Mouse (Mus musculus) monocyte, adult 2 months (primary cell): Measurements from ENCODE around the gene Zfp987.
"Not testable (repeated sequence)": the region's sequence is repeated elsewhere in the genome, so short reads cannot be mapped to it uniquely, and the experiment has no call there.

Source experiments
- DNase-seq, 2 experiments: peaks; one replicate each; pipeline ENCODE4 v3.0.0; 2022; ENCODE audit warnings: low spot score in 2 of 2, low read depth in 1 of 2

Zfp987 gene

DNA sequence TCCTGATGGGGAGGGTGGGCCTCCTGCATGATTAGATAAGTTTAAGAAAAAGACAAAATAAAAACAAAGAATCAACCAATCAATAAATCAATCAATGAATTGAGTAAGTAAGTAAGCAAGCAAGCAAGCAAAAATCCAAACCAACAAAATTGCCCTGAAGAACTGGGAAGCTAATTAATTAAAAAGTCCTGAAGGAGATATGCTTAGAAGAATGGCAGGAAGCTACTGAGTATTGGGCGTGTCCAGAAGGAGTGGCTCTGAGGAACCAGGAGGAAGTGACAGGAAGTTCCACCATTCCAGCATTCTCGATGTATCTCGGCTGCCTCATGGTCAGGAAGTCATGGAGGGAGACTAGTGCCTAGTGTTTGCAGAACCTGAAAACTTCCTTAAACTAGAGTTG is at the start of gene Zfp987:
Zfp987 (plus strand) TSS at position 301 of the 400 bp plus-strand sequence.
- DNase-seq, result not testable (repeated sequence)

DNA sequence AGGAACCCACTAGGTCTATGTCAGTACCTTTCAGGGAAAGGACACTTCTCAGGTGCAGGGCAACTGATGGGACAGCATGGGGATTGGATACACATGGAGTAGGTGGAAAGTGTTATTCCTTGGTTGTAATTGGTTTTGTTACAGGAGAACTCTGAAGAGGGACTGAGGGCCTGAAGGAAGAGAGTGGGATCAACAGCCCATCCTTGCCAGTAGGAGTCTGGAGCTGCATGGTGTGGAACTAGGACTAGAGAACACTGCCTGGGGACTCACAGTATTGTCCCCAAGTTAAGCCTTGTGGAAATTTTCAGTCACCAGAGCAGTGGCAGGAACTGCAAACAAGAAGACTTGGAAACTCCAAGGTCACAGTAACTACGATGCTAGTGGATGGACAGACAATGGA is 44.6 kb upstream of the Zfp987 start:
- not testable (repeated sequence) for DNase-seq

DNA sequence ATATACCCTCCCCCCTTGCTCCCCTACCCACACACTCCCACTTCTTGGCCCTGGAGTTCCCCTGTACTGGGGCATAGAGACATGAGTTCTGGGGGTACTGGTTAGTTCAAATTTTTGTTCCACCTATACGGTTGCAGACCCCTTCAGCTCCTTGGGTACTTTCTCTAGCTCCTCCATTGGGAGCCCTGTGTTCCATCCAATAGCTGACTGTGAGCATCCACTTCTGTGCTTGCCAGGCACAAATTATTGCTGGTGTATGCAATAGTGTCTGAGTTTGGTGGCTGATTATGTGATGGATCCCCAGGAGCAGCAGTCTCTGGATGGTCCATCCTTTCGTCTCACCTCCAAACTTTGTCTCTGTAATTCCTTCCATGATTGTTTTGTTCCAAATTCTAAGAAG is 43.7 kb upstream of the Zfp987 start:
- DNase-seq, result not testable (repeated sequence)

DNA sequence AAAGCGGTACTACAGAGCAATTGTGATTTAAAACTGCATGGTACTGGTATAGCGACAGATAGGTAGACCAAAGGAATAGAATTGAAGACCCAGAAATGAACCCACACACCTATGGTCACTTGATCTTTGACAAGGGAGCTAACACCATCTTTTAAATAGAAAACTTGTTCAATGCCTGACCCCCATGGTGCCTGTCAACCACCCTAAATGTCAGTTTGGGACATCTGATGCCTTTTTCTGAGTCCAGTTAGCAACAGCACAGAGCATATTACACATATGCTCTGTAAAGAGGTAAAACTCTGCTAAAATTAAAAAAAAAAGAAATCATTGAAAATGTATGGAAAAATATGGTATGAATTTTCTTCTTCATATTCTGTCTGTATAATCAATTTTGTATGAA is 41.8 kb upstream of the Zfp987 start:
- DNase-seq, result no peak

DNA sequence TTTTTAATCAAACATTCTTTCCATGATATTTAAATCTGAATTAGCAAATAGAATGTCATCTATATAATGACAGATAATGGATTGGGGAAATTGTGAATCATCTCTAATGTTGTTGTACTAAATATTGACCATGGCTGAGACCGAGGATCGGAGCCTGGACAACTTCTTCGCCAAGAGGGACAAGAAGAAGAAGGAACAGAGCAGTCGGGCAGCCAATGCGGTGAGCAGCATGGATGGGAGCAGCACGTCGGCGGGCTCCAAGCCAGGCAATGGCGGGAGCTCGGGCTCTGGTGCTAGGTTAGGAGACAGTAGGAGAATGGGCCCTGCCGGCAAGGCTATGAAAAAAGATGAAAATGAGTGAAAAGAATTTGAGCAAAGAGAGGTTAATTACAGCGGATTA is 38.5 kb upstream of the Zfp987 start:
- not testable (repeated sequence) for DNase-seq

DNA sequence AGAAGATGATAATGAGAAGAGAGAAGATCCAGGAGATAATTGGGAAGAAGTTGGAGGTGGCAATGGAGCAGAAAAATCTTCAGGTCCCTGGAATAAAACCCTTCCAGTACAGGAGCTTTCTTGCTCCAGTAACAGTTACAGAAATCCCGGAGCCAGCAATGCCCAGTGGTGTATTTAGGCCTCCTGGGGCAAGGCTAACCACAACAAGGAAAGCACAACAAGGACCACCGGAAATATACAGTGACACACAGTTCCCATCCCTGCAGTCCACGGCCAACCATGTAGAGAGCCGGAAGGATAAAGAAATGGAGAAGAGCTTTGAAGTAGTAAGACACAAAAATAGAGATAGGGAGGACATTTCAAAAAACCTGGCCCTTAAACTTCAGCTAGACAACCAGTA is 38.0 kb upstream of the Zfp987 start:
- DNase-seq, result not testable (repeated sequence)

DNA sequence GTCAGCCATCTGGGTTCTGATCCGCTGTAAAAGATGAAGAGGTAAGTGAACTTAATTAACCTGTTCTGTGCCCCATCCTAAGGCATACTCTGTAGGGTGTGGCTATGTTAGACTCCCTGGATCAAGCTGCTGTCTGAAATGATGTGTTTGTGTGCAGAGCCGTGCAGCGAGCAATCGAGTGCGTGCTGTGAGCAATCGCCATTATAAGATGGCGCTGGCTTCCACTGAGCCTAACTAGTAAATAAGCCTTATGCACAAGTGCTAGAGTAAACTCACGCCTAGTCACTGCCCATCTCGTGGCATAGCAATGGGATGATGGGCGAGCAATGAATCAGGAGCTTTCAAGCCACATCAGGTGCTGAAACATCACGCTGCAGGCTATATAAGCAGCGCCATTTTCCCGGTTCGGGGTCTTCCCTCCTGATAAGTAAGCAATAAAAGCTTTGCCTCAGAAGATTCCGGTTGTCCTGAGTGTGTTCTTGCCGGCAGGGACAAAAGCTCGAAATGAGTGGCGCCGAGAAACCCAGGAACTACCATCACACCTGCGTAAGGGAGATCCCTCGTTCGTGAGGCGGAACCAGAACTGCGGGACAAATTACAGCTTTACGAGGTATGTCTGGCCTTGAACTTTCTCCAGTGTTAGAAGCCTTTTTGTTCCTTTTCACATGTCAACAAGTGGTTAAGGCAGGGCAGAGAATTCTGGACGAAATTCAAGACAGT is 37.0 kb upstream of the Zfp987 start:
- not testable (repeated sequence) for DNase-seq

DNA sequence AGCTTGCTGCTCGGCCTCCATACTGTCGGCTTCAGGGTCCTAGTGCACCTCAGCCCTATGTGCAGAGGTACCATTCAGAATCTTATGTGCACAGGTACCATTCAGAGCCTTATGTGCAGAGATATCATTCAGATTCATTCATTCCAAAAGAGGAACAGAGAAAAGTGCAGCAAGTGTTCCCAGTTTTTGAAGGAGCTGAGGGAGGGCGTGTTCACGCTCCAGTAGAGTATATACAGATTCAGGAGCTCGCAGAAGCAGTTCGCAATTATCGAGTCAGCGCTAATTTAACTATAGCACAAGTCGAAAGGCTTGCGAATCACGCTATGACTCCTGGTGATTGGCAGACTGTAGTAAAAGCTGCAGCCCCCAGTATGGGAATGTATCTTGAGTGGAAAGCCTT is 36.0 kb upstream of the Zfp987 start:
- not testable (repeated sequence) for DNase-seq

DNA sequence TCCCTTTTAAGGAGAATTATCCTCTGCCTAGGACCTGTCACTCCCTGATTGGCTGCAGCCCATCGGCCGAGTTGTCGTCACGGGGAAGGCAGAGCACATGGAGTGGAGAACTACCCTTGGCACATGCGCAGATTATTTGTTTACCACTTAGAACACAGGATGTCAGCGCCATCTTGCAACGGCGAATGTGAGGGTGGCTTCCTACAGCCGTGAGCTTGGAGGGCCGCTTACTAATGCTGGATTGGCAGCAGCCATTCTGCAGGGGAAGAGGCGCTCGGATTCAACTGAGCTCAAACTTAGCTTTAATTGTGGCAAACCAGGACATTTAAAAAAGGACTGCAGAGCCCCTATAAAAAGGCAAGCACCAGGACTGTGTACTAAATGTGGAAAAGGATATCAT is 35.1 kb upstream of the Zfp987 start:
- not testable (repeated sequence) for DNase-seq

DNA sequence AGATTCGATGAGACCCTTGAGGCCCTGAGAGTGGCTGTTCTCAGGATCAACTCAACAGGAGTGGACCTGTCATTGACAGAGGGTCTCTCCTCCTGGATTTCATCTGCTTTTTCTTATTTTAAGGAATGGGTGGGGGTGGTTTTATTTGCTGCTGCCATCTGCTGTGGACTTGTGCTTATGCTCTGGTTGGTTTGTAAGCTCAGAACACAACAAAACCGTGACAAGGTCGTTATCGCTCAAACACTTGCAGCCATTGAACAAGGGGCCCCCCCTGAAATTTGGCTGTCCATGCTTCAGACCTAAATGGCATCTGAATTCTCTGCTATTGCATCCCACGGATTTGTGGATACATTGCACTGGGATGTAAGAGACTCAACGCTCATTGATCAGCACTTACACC is 34.1 kb upstream of the Zfp987 start:
- DNase-seq, result not testable (repeated sequence)

DNA sequence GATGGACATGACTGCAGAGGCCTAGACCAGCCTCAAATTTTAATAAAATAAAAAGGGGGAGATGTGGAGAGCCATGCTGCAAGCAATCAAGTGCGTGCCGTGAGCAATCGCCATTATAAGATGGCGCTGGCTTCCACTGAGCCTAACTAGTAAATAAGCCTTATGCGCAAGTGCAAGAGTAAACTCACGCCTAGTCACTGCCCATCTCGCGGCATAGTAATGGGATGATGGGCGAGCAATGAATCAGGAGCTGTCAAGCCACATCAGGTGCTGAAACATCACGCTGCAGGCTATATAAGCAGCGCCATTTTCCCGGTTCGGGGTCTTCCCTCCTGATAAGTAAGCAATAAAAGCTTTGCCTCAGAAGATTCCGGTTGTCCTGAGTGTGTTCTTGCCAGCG is 33.5 kb upstream of the Zfp987 start:
- not testable (repeated sequence) for DNase-seq

DNA sequence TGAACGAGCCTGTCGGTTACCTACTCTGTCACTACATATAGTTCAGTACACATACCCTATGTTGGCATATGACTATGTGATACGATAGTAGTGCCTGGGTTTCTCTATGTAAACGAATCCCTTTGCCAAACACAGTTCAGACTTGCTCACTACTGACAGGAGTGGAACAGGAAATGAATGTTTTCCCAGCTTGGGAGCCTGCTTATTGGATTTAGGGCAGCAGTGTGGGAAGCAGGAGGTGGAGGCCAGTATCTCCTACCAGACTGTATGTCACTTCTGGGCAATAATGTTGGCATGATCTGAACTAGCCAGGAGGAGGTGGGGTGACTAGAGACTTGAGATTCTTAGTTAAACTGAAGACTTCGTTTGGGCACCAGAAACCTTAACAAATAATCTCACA is 32.3 kb upstream of the Zfp987 start:
- DNase-seq, result not testable (repeated sequence)

DNA sequence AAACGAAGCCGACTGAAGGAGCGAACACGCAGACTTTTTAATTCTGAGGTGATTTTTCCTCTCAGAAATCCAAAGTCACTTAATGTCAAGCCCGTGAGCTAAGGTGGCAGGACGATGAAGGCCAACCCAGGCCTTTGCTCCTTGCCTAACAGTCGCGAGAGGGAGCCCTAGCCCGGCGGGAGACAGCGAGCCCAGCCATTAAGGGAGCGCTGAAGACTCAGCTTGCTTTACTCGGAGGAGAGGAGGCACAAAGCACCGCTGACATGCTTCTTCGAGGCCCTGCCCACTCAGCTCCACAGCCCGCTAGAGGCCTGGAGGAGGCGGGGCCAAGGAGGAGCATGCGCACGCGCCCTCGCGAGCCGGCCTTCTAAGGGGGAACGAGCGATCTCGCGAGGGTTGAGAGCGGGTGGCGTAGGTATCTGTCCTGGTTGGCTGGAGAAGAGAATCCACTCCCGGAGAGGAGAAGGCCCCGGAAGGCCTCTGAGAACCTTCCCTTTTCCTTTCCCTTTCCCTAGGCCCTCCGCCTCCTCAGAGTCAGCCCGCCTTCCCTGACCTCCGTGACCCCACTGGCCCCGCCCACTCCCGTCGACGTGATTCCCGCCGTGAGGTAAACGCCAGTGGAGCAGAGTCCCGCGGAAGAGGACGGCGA is 30.0 kb upstream of the Zfp987 start:
- not testable (repeated sequence) for DNase-seq

DNA sequence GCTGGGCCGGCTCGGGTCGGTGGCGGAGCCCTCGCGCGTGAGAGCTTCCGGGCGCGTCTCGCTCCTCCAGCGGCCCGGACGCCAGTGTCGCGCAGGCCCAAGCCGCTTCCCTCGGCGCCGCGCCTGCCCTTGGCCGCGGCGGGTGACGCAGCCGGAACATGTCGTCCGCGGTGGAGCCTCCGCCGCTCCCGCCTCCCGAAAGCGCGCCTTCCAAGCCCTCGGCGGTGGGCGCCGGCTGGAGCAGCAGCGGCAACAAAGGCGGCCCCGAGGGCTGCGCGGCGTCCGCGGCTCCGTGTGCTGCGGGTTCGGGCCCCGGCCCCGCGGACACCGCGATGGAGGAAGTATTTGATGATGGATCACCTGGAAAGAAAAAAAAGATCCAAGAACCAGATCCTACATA is 29.5 kb upstream of the Zfp987 start:
- DNase-seq, result not testable (repeated sequence)

DNA sequence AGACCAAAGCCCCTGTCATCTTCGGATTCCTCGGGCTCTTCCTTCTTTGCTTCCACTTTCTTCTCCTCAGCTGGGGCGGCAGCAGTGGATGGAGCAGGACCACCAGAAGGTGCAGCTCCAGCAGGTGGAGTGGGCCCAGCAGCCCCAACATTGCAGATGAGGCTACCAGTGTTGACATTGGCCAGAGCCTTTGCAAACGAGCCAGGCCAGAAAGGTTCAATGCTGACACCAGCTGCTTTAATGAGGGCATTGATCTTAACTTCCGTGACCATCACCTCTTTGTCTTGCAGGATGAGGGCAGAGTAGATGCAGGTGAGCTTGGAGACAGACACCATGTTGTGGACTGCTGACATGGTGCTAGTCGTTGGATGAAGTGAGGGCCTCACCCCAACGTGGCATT is 23.8 kb upstream of the Zfp987 start:
- DNase-seq, result not testable (repeated sequence)

DNA sequence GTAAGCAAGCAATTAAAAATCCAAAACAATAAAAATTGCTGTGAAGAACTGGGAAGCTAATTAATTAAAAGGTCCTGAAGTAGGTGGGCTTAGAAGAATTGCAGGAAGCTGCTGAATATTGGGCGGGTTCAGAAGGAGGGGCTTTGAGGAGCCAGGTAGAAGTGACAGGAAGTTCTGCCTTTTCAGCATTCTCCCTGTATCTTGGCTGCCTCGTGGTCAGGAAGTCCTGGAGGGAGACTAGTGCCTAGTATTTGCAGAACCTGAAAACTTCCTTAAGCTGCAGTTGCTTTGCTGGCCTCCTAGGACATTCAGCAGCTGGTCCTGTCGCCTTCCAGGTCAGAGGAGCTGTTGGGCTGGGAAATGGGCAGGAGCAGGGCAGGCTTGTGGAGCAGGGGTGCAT is 4.3 kb downstream of the Zfp987 start:
- not testable (repeated sequence) for DNase-seq

DNA sequence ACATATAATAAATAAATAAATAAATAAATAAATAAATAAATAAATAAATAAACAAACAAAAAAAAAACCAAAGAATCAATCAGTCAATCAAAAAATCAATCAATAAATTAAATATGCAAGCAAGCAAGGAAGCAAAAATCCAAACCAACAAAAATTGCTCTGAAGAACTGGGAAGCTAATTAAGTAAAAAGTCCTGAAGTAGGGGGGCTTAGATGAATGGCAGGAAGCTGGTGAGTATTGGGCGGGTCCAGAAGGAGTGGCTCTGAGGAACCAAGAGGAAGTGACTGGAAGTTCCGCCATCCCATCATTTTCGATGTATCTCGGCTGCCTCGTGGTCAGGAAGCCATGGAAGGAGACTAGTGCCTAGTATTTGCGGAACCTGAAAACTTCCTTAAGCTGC is 59.4 kb downstream of the Zfp987 start, which contains the start of gene Zfp600:
Zfp600 (plus strand) TSS at position 301 of the 400 bp plus-strand sequence.
- not testable (repeated sequence) for DNase-seq

DNA sequence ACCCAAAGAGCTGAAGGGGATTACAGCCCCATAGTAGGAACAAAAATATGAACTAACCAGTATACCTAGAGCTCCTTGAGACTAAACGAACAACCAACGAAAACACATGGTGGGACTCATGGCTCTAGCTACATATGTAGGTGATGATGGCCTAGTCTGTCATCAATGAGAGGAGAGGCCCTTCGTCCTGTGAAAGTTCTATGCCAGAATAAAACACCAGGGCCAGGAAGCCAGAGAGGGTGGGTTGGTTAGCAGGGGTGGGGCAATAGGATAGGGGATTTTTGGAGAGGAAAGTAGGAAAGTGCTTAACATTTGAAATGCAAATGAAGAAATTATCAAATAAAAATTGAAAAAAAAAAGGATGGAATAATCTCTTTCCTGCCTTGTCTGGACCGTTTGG is 65.8 kb downstream of the Zfp987 start:
- DNase-seq, result not testable (repeated sequence)

DNA sequence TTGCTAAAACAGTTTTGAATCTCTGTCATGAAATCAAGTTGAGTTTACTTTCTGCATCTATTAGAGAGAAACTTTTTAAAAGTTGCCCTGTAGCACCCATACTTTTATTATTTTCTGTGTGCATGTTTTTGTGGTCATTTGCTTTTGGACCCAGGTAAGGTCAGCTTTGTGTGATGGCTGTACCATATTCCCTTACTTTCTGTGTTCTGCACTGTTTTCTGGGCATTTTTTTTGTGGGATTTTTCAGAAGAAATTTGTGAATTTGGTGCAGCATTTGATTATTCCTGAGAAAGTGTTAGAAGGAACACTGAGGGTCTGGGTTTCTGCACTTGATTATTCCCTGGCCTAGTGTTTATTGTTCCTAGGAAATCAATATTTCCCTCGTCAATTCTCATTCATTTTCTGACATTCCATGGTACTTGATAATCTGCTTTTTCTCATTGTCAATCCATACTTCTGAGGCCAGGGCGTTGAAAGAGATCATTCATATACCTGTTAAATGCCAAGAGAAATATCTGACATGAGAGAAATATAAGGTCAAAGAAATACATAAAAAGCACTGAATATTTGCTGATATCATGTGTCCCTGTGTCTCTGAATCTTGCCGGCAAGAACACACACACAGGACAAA is 70.2 kb downstream of the Zfp987 start:
- DNase-seq, result not testable (repeated sequence)

DNA sequence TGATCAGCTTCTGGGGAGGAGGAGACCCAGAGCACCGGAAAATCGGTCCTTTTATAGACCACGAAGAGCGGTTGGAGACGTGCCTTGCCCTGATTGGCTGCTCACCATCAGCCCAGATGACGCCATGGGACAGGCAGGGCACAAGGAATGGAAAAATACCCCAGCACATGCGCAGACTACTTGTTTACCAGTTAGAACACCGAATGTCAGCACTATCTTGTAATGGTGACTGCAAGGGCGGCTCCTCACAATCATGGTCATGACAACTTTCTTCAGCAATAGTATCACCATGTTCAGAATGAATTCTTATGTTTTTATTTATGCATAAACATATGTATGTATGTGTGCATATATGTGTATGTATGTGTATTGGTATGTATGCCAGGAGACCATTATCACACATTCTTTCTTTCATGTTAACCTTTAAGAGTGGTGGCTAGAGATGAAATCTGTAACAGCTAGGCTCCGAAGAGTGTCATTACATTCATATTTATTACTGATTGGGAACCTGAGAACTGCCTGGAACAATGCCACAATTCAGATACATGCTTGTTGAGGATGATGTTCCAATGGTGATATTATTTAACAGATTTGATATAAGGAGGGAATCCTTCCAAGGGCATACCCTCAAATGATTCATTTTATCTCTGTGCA is 70.9 kb downstream of the Zfp987 start:
- not testable (repeated sequence) for DNase-seq

DNA sequence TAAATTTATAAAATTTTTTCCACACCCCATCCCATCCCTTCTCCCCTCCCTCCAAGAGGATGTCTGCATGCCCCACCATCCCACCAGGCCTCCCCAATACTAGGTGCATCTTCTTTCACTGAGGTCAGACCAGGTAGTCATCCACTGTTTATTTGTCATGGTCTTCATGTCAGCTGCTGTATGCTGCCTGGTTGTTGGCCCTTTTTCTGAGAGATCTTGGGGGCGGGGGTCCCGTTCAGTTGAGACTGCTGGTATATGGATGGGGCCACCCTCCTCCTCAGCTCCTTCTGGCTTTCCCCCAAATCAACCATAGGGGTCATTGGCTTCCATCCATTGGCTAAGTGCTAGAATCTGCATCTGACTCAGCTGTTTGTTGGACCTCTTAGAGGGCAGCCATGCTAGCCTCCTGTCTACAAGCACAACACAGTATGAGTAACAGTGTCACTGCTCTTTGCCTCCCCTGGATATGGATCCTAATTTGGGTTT is 71.7 kb downstream of the Zfp987 start:
- DNase-seq, result not testable (repeated sequence)
